ENCODE assay signal across 22 mouse cellular contexts in the genomic region with DNA sequence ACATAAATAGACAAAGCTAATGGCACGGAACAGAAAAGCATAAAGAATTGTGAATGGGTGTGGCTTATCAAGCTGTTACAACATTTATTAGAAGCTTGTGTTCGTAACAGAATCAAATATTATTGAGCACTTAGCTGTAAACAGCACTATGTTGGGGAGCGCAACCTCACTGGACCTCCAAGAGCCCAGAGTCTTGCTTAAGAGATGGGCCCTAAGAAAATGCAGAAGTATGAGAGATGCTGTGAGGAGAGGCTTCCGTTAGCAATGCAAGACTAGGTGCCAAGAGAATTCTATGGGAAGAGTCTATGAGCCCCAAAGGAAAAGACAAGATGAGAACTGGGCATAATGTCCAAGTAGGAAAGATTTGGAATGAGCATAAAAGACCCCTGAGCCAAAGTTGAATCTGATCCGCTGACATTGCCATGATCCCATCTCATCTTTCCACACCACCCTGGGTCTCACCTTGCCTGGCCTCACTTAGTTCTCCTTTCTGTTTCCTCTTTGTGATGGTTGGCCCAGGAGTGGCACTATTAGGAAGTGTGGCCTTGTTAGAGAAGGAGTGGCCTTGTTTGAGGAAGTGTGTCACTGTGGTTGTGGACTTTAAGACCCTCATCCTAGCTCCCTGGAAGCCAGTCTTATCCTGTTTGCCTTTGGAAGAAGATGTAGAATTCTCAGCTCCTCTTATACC.
DNase-seq lines count a peak whose midpoint lies in the region; ATAC-seq and TF ChIP-seq lines count a peak whose summit lies in the region.
"Had no signal": no experiment of that assay in that cellular context is flagged by ENCODE, and none has a peak within 500 bp of the region (broad histone marks: within the 10 kb centered on the region; RNA-seq: fewer than 3 reads in every experiment).

No protein-coding gene starts in this region.

- H3K4me3 ChIP-seq in lung, adult 2 months (replicated peaks; ENCODE audit: extremely low read depth, low read depth, low read length): no peak overlapping the region
- H3K4me3 ChIP-seq in MEL (ENCODE audit: control insufficient read depth in 1 of 2, insufficient read depth in 1 of 2, low read depth in 2 of 2, low read length in 2 of 2): no peak overlapping the region
- H3K4me3 ChIP-seq: embryonic facial prominence, embryonic 13.5 days; forebrain, embryonic 12.5 days; heart, embryonic 13.5 days; hindbrain, embryonic 15.5 days had no signal

- H3K27me3 ChIP-seq in MEL (ENCODE audit: control insufficient read depth in 1 of 2, insufficient read depth in 2 of 2, low read length in 2 of 2): no peaks in the 10 kb centered on the region
- H3K27me3 ChIP-seq: embryonic facial prominence, embryonic 13.5 days; forebrain, embryonic 12.5 days; heart, embryonic 13.5 days; hindbrain, embryonic 15.5 days; Patski had no signal

- no peaks in the 10 kb centered on the region for H3K36me3 ChIP-seq in MEL (ENCODE audit: control insufficient read depth in 1 of 2, insufficient read depth in 2 of 2, low read length in 2 of 2)
- H3K36me3 ChIP-seq: embryonic facial prominence, embryonic 13.5 days; forebrain, embryonic 12.5 days; G1E; heart, embryonic 13.5 days; hindbrain, embryonic 15.5 days had no signal

- no peaks in the 10 kb centered on the region for H3K4me1 ChIP-seq in lung, adult 2 months (ENCODE audit: control insufficient read depth, insufficient read depth, low read length)
- H3K4me1 ChIP-seq in MEL (ENCODE audit: control insufficient read depth in 1 of 2, insufficient read depth in 2 of 2, low read length in 2 of 2): no peaks in the 10 kb centered on the region
- H3K4me1 ChIP-seq: embryonic facial prominence, embryonic 13.5 days; forebrain, embryonic 12.5 days; hindbrain, embryonic 15.5 days had no signal

- DNase-seq in lung, postnatal 25 days (ENCODE audit: low spot score): peak; percentile 3
- DNase-seq in lung, adult 2 months: no peak
- DNase-seq in A20 (ENCODE audit: low read depth, low spot score): peak; percentile 19
- DNase-seq in MEL (ENCODE audit: low read depth, low spot score): peak; percentile 10
- no peak for DNase-seq in left cerebral cortex, adult 11 months (ENCODE audit: low spot score)
- DNase-seq in testis, postnatal 14 days (ENCODE audit: low spot score): no peak
- DNase-seq: adrenal gland, postnatal 14 days; cerebellum, adult 11-12 months; cerebellum, adult 9-10 months; cerebellum, postnatal 36 days; gastrocnemius, postnatal 10 days; heart, postnatal 36 days had no signal

- no peaks in the 10 kb centered on the region for H3K9me3 ChIP-seq in MEL (replicated peaks; ENCODE audit: insufficient read depth, low read length)
- H3K9me3 ChIP-seq: embryonic facial prominence, embryonic 13.5 days; G1E; heart, embryonic 13.5 days; hindbrain, embryonic 15.5 days had no signal

- H3K9ac ChIP-seq in MEL (ENCODE audit: control insufficient read depth, low read depth, low read length, poor library complexity, severe bottlenecking): no peak overlapping the region
- H3K9ac ChIP-seq: embryonic facial prominence, embryonic 13.5 days; forebrain, embryonic 12.5 days; heart, embryonic 13.5 days; hindbrain, embryonic 15.5 days had no signal

- no peak for TF ChIP-seq CTCF in lung, adult 2 months (IDR thresholded peaks at IDR 0.05; ENCODE audit: insufficient read depth, low read length)
- no peak for TF ChIP-seq CTCF in MEL (IDR thresholded peaks at IDR 0.05 in 2 of 3, conservative IDR thresholded peaks at IDR 0.05 in 1 of 3; ENCODE audit: control insufficient read depth in 1 of 3, insufficient read depth in 1 of 3, low read depth in 2 of 3, low read length in 3 of 3, poor library complexity in 1 of 3, severe bottlenecking in 1 of 3)

- no peak overlapping the region for H3K27ac ChIP-seq in MEL (ENCODE audit: control insufficient read depth, low read depth, low read length)
- H3K27ac ChIP-seq: embryonic facial prominence, embryonic 13.5 days; forebrain, embryonic 12.5 days; heart, embryonic 13.5 days; hindbrain, embryonic 15.5 days had no signal

- no peak for TF ChIP-seq EP300 in MEL (IDR thresholded peaks at IDR 0.05; ENCODE audit: low read depth in 1 of 2, low read length in 2 of 2)

- no peak for TF ChIP-seq POLR2A in lung, adult 2 months (IDR thresholded peaks at IDR 0.05; ENCODE audit: borderline replicate concordance, extremely low read depth, low read depth, low read length)
- no peak for TF ChIP-seq POLR2A in MEL (IDR thresholded peaks at IDR 0.05; ENCODE audit: control insufficient read depth in 1 of 2, insufficient read depth in 1 of 2, low read depth in 1 of 2, low read length in 2 of 2, poor library complexity in 1 of 2)

- TF ChIP-seq RAD21 in MEL (IDR thresholded peaks at IDR 0.05; ENCODE audit: low read depth, low read length): no peak

- 86% methylated on average over 5 of the region's 5 CpGs for WGBS in lung, adult 2 months

- no peaks in the 10 kb centered on the region for H3K79me2 ChIP-seq in MEL (ENCODE audit: control insufficient read depth, insufficient read depth, low read length, poor library complexity)

- peak; percentile 58 for ATAC-seq in megakaryocyte progenitor cell, adult 5-6 weeks (replicated peaks; ENCODE audit: poor library complexity)
- ATAC-seq: activated CD4-positive, CD25-positive, alpha-beta regulatory T cell, adult 4 months; CD4-positive, CD25-positive, alpha-beta regulatory T cell, adult 4 months; forebrain, embryonic 16.5 days; Patski had no signal

TF ChIP-seq in MEL, 35 proteins besides CTCF, POLR2A, EP300 and RAD21:
- no peak for TF ChIP-seq MXI1 (IDR thresholded peaks at IDR 0.05; ENCODE audit: low read depth, low read length)
- TF ChIP-seq MEF2A (IDR thresholded peaks at IDR 0.05; ENCODE audit: extremely low read depth, insufficient replicate concordance, low read depth, low read length, poor library complexity, severe bottlenecking): no peak
- TF ChIP-seq USF1 (IDR thresholded peaks at IDR 0.05; ENCODE audit: low read depth, low read length): no peak
- TF ChIP-seq NRF1 (IDR thresholded peaks at IDR 0.05; ENCODE audit: insufficient read depth, low read depth, low read length, poor library complexity, severe bottlenecking): no peak
- no peak for TF ChIP-seq RCOR1 (IDR thresholded peaks at IDR 0.05; ENCODE audit: low read depth, low read length)

Comparison
In these comparisons a context has a peak if more than half of its experiments do, and no peak if none do; other contexts are left out.
1. DNase-seq: peak in lung, postnatal 25 days (single experiment), A20 (single experiment) and MEL (single experiment); none in lung, adult 2 months (single experiment), left cerebral cortex, adult 11 months (single experiment) and testis, postnatal 14 days (single experiment).